Mouse (Mus musculus): Measurements from ENCODE around the gene Olfr1495.
"Not testable (repeated sequence)": the region's sequence is repeated elsewhere in the genome, so short reads cannot be mapped to it uniquely, and the experiment has no call there.

Olfr1495 gene

GRCm38 (mm10) chr19:13764306-13764705 is at the start of gene Olfr1495:
Gene Olfr1495 (plus strand): TSS chr19:13764606.
- DNase-seq (ENCODE audit: low spot score in 2 of 2) = no peak

GRCm38 (mm10) chr19:13722978-13723377 is 41.4 kb upstream of the Olfr1495 start, which contains the start of gene Olfr1493-ps1:
Gene Olfr1493-ps1 (plus strand): TSS chr19:13723278.
- DNase-seq (ENCODE audit: low spot score in 2 of 2) = no peak

DNA sequence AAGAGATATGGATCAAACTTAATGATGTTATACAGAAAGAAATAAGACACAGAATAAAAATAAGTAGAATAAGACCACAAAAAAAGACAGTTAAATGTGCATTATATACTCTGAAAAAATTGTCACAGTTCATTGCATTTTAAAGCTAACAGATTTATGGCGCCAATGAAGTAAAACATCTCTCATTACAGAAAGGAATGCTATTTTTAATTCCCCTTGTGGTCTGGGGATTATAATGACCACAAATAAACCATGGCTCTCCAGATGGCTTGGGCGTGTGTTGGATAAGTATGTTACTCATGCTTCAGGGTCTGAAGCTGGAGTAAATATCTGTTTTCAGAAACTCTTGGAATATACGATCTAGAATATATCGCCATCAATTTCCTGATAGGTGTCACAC is 25.0 kb upstream of the Olfr1495 start, which contains the start of gene Olfr1494:
Gene Olfr1494 (plus strand): TSS at position 301 of the 400 bp plus-strand sequence.
- DNase-seq (ENCODE audit: low spot score in 2 of 2) = no peak

GRCm38 (mm10) chr19:13749366-13749765 is 15.0 kb upstream of the Olfr1495 start:
- no peak for DNase-seq (ENCODE audit: low spot score in 2 of 2)

- no peak for DNase-seq (ENCODE audit: low spot score in 2 of 2)
Measured at GRCm38 (mm10) chr19:13768565-13769276, 4.3 kb downstream of the Olfr1495 start.

DNA sequence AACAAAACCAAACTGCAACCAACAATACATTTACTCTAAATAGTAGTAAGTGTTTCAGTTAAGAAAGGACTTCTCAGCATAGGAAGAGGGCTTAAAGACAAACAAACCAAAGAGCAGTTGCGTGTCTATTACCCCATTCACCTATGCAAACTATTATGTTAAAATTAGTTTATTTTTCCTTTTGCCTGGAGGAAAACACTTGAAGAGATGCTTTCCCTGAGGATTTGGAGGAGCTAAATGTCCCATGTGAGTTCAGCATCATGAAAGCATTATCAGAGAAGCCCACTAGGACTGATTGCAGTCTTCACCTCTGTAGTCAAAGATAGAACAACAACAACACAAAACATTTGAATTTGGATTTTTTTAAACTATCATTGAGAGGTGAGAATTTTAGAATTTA is 13.2 kb downstream of the Olfr1495 start, which contains the start of gene Olfr1496:
Gene Olfr1496 (plus strand): TSS at position 301 of the 400 bp plus-strand sequence.
- DNase-seq (ENCODE audit: low spot score in 2 of 2) = no peak

DNA sequence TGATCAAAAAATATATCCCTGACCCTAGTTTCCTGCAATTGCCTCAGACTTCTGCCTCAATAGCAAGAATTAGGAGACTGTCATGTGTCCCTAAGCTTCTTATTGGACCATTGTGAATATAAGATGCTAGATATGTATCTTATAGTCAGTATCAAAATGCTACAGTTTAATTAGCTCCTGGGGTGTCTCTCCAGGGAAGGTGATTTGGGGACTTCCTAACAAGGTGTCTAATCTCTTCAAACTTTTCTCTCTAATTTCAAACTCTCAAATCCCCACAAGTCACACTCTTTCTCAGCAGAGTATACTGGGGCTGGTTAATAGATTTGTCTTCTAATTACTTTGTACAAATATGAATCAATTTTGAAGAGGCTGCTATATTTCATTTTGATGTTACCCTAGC is 33.7 kb downstream of the Olfr1495 start, which contains the start of gene Olfr1497:
Gene Olfr1497 (minus strand): TSS at position 101 of the 400 bp plus-strand sequence.
- no peak for DNase-seq (ENCODE audit: low spot score in 2 of 2)

- DNase-seq (ENCODE audit: low spot score in 2 of 2) = not testable (repeated sequence)
Measured at GRCm38 (mm10) chr19:13805486-13805885, 41.1 kb downstream of the Olfr1495 start.

DNA sequence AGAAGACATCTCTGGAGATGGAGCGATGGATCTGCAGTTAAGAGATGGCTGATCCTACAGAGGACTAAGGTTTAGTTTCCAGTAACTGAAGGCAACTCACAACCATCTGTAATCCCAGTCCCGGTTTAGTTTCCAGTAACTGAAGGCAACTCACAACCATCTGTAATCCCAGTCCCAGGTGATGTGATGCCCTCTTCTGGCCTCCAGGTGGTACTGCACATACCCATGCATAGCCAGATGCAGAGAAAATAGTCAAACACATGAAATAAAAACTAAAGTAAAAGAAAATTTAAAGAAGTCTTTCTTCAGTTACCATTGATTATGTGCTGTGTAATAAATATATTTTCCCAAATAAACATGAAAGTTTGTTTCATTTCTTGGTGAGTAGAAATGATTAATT is 48.4 kb downstream of the Olfr1495 start:
- DNase-seq (ENCODE audit: low spot score in 2 of 2) = no peak

GRCm38 (mm10) chr19:13818827-13819226 is 54.4 kb downstream of the Olfr1495 start:
- peak in 1 of 2 experiments; percentile 28 for DNase-seq (ENCODE audit: low spot score in 2 of 2)

GRCm38 (mm10) chr19:13819347-13819746 is 54.9 kb downstream of the Olfr1495 start, which contains the start of gene Olfr1499:
Gene Olfr1499 (minus strand): TSS chr19:13819447.
- no peak for DNase-seq (ENCODE audit: low spot score in 2 of 2)
